28 mouse cellular contexts compared by ENCODE assay signal in the genomic region with DNA sequence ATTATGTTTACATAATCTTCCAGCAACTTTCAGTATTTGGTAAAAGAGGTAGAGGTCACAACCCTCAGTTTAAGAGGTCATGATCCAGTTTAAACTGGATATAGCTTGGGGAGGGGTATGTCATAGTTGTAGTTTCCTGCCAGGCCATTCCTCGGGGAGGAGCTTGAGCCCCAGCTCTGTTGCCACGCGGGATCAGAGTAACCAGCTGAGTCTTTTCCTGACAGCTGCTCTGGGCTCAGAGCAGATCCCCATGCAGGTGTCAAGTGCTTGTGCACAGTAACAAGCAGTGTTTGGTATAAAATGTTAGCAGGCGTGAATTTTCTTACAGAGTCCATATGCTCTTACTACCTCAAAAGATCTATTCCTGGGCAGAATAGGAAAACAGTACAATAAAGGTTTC.
DNase-seq lines count a peak whose midpoint lies in the region; ATAC-seq lines count a peak whose summit lies in the region.
"Had no signal": no experiment of that assay in that cellular context is flagged by ENCODE, and none has a peak within 500 bp of the region (broad histone marks: within the 10 kb centered on the region; RNA-seq: fewer than 3 reads in every experiment).

No protein-coding gene starts in this region.

- DNase-seq in frontal cortex, postnatal 25 days (ENCODE audit: low spot score in 2 of 2), result no peak
- DNase-seq in embryo, embryonic 11 days, result peak; percentile 18
- DNase-seq in mesoderm, embryonic 11.5 days (ENCODE audit: low read depth, low spot score), result peak; percentile 7
- DNase-seq in right cerebral cortex, postnatal 10 days (ENCODE audit: low spot score in 2 of 2), result no peak
- DNase-seq: adrenal gland, adult 2 months; cerebellum, adult 2 months; cerebellum, postnatal 25 days; gastrocnemius, postnatal 14 days; heart, adult 18-20 months; heart, postnatal 36 days; kidney, adult 18-20 months; layer of hippocampus, adult 9-11 months; liver, postnatal 0 days; lung, postnatal 14 days; thymus, postnatal 14 days had no signal

- no peaks in the 10 kb centered on the region for H3K36me3 ChIP-seq in midbrain, embryonic 13.5 days
- no peaks in the 10 kb centered on the region for H3K36me3 ChIP-seq in midbrain, embryonic 15.5 days (replicated peaks)
- H3K36me3 ChIP-seq: embryonic facial prominence, embryonic 12.5 days; forebrain, embryonic 12.5 days; heart, embryonic 13.5 days had no signal

- 48% methylated on average over 4 of the region's 4 CpGs for WGBS in midbrain, embryonic 13.5 days
- 39% methylated on average over 4 of the region's 4 CpGs for WGBS in midbrain, embryonic 15.5 days

- H3K4me2 ChIP-seq in midbrain, embryonic 13.5 days (replicated peaks), result no peak overlapping the region
- H3K4me2 ChIP-seq in midbrain, embryonic 15.5 days, result no peak overlapping the region
- H3K4me2 ChIP-seq: embryonic facial prominence, embryonic 12.5 days; forebrain, embryonic 12.5 days; heart, embryonic 13.5 days; hindbrain, embryonic 14.5 days; liver, embryonic 11.5 days had no signal

- no peaks in the 10 kb centered on the region for H3K4me1 ChIP-seq in midbrain, embryonic 13.5 days (replicated peaks)
- no peaks in the 10 kb centered on the region for H3K4me1 ChIP-seq in midbrain, embryonic 15.5 days
- H3K4me1 ChIP-seq: embryonic facial prominence, embryonic 12.5 days; forebrain, embryonic 12.5 days had no signal

- no peak overlapping the region for H3K4me3 ChIP-seq in midbrain, embryonic 13.5 days (replicated peaks)
- H3K4me3 ChIP-seq in midbrain, embryonic 15.5 days, result no peak overlapping the region
- H3K4me3 ChIP-seq: embryonic facial prominence, embryonic 12.5 days; erythroblast, embryonic 14.5 days; forebrain, embryonic 12.5 days; heart, embryonic 13.5 days; myocyte had no signal

- no peak overlapping the region for H3K9ac ChIP-seq in midbrain, embryonic 13.5 days (replicated peaks)
- H3K9ac ChIP-seq in midbrain, embryonic 15.5 days, result no peak overlapping the region
- H3K9ac ChIP-seq: embryonic facial prominence, embryonic 12.5 days; forebrain, embryonic 12.5 days; heart, embryonic 13.5 days; hindbrain, embryonic 14.5 days; liver, postnatal 0 days had no signal

- no peak overlapping the region for H3K27ac ChIP-seq in midbrain, embryonic 13.5 days
- no peak overlapping the region for H3K27ac ChIP-seq in midbrain, embryonic 15.5 days
- H3K27ac ChIP-seq: embryonic facial prominence, embryonic 12.5 days; forebrain, embryonic 12.5 days; heart, embryonic 13.5 days; hindbrain, embryonic 14.5 days; kidney, postnatal 0 days had no signal

- H3K9me3 ChIP-seq in midbrain, embryonic 13.5 days, result no peaks in the 10 kb centered on the region
- no peaks in the 10 kb centered on the region for H3K9me3 ChIP-seq in midbrain, embryonic 15.5 days
- H3K9me3 ChIP-seq: embryonic facial prominence, embryonic 12.5 days had no signal

- no peaks in the 10 kb centered on the region for H3K27me3 ChIP-seq in midbrain, embryonic 13.5 days
- no peaks in the 10 kb centered on the region for H3K27me3 ChIP-seq in midbrain, embryonic 15.5 days (replicated peaks)
- H3K27me3 ChIP-seq: embryonic facial prominence, embryonic 12.5 days; forebrain, embryonic 12.5 days; heart, embryonic 13.5 days had no signal

- ATAC-seq in frontal cortex, adult (ENCODE audit: low TSS enrichment), result peak; percentile 41; the same call in 1 of the 2 replicates
- 0 out of 2 replicates have a peak, but pooled peaks have one; percentile 43 for ATAC-seq in midbrain, embryonic 13.5 days
- ATAC-seq in midbrain, embryonic 15.5 days (replicated peaks), result no peak
- ATAC-seq: inflammation-experienced regulatory T-cells, adult 6 months; liver, postnatal 0 days; midbrain, embryonic 16.5 days had no signal

Comparison
In these comparisons a context has a peak if more than half of its experiments do, and no peak if none do; other contexts are left out.
1. DNase-seq: peak in embryo, embryonic 11 days (single experiment) and mesoderm, embryonic 11.5 days (single experiment); none in frontal cortex, postnatal 25 days (0 of 2) and right cerebral cortex, postnatal 10 days (0 of 2).